Mouse (Mus musculus): ENCODE measurements around the gene Prrx1. TPM values are rescaled to one million over a fixed set of nuclear protein-coding genes. Genes with fewer than 3 reads are reported as not detected.

The Prrx1 gene
- total RNA-seq, 2 experiments from 2014 or later = not detected

DNA sequence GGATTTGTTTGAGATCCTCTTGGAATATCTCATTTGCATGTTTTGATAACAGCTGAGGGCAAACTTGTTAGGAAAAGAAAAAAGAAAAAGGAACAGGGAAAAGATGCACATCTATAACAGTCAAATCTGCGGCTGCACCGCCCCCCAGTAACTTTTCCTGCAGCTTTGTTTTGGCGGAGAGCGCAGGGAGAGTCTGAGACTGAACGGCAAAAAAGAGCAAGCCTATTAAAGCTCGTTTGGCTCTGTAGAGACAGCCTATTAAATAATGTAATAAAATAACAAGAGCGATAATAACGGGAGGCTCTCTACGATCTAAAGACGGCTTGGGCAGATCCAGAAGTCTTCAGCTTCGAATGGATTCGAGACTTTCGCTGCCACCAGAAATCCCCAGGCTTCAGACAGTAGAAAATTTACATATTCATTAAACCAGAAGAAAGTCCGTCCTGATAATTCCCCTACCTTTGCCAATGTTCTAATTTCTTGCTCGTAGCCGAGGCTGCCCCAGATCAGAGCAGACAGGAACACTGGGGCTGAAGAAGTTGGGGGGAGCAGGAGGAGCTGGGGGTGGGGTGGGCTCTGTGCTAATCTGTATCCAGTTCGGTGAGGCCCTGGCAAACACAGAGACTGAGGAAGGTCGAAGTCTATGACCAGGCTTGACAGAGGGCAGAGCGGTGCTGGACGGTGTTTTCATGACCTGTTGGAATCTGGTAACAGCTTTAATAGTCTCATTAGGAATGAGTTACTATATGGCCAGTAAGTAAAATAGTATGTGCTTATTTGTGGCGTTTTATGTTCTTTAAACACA, 613 bp upstream of the Prrx1 start:
- no peak for ATAC-seq (replicated peaks; ENCODE audit: low FRiP score, poor library complexity, severe bottlenecking)

DNA sequence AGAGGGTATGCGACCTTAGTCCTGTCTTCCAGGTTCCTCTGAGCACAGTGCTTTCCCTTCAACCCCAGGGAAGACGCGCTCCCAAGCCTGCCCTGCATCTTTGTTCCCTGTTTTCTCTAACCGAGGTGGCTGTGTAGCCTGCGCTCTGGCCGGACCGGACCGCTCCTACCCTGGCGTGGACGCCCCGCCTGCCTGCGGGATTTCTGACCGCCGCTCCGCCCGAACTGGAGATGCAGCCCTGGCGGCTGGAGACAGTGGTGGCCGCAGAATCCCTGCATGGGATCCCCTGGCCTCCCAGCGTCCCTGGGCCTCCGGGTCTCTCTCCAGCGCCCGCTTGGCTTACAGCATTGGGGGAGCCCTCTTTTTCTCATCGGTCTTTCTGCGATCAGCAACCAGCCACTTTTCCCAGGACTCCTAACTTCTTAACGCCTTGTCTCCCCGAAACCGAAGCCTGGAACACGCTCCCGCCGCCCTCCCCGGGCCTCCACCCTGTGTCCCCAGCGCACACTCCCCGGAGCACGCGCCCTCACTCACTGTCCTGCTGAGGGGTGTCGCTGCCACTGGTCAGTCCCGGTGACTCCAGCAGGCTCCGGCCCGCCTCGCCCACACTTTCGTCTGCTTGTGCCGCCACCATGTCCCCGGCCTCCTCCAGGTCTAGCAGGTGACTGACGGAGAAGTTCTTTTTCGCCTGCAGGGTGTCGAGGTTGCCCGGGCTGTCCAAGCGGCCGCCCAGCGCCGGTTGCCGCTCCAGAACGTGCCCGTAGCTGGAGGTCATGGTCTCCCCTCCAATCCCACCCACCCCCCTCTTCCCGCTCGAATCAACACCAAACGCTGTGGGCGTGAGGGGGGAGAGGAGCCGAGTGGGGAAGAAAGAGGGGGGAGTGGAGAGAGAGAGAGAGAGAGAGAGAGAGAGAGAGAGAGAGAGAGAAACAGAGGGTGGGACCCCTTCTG, 1.4 kb downstream of the Prrx1 start:
- no peak for ATAC-seq (replicated peaks; ENCODE audit: low FRiP score, poor library complexity, severe bottlenecking)

DNA sequence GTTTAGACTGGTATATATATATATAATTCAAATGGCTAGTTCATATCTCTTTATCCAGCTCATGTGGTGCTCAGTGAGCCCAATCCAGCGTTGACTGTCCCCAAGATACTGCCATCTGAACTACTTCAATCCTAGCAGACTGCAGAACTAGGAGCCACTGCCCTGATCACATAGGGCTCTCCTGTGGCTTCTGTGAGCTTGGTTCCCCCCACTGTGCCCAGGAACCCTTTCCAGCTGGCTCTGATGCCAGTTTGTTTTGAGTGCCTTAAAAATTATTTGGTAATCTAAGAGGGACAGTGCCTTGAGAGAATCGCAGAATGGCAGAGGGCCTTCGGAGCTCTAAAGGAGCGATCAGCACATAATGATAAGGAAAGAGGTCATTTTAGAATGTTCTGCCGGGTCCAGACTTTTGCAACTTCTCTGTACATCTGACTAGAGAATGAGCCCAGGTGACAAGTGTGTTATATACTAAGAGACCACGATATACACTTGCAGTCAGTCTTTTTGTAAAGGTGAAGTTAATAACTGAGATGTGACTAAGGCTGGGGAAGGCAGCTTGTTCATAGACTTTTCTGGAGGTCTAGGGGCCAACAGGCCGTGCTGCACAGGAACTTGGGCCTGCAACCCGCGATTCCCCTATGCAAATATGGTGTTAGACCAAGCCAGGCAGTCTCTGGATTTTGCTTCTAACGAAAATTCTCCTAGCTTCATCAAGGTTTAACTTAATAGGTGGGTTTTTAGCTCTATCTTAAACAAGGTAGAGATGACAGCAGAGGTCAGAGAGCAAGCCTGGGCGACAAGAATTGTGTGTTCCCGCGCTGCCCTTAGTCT, 2.3 kb downstream of the Prrx1 start:
- no peak for ATAC-seq (replicated peaks; ENCODE audit: low FRiP score, poor library complexity, severe bottlenecking)

DNA sequence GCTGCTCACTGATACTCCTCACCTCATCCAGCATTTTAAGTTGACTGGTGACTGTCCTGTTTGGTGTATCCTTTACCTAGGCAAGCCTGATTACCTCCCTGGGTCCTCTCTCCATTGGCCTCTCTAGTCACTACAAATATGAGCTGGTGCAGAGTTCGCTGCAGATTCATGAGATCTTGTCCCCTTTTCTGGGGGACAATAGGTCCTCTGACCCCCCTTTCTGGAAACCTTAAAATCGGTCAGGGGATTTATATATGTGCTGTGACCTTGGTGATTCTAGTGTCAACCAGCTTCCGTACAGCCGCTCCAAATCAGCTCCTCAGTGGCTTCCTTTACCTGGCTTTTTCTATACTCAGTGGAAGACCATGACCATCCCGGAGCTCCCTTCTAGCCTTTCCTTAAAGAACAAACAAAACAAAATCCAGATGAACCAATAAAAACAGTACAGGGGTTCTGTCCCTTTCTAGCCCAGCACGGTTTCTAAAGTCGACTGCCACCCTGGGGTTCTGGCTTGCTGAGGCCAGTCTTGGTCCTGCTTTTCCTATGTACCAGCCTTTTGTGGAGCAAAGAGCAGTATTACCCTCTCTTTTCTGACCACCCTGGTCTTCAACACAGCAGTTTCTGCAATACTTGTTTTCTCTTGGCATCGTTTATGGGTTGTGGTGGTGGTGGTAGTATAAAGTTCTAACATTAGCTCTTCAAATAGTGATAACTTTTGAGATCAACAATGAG, 3.3 kb downstream of the Prrx1 start:
- ATAC-seq (replicated peaks; ENCODE audit: low FRiP score, poor library complexity, severe bottlenecking) = no peak

DNA sequence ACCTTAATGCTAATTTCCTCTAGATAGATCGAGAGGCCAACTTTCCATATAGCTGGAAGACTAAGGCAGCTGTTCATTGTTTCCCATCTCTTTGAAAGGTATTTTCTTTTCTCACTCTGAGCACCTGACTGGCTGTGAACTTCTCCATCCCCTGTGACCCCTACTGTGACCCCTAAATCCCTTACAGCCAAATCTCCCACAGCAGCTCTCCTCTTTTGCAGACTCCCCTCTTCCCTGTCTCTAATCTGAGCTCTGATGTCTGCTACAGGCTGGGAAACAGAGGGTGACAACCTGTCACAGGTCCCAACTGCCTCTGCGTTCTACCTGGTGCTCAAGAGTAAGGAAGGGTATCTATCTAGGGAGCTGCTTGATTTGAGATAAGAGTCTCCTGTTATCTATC, 4.0 kb downstream of the Prrx1 start:
- ATAC-seq (replicated peaks; ENCODE audit: low FRiP score, poor library complexity, severe bottlenecking) = no peak

DNA sequence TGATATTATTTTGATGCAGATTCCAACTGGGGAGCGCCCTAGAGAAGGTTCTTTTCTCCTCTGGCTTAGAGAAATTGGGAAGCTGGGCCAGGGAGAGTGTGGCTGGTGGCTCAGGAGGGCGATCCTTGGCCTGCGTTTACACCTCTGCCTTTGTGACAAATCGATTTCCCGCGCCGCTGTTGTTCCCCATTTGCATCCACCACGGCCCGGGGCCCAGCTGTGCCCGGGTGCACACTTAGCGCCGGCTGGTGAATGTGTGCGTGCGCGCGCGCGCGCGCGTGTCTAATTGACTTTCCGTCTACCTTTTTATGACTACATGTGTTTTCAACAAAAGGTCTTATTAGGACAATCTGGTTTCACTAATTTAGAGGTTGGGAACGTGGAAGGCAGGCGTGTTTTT, 4.9 kb downstream of the Prrx1 start:
- ATAC-seq (replicated peaks; ENCODE audit: low FRiP score, poor library complexity, severe bottlenecking) = no peak

DNA sequence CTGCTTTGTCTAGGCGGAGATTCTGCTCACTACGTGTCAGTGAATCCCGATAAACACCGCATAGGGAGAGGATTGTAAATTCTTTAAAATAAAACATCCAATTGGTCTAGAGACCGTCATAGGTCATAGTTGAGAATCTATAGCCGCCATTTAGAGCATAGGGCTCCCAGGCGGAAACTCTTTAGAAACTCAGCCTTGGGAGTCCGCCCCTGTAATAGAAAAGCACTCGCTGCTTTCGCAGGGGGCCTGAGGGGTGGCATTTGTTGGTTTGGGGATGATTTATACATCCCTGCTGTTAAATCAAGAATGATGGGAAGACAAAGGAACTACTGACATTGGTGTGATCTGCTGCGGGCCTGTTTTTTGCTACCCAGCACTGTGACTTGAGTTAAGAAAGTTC, 5.8 kb downstream of the Prrx1 start:
- ATAC-seq (replicated peaks; ENCODE audit: low FRiP score, poor library complexity, severe bottlenecking) = no peak

DNA sequence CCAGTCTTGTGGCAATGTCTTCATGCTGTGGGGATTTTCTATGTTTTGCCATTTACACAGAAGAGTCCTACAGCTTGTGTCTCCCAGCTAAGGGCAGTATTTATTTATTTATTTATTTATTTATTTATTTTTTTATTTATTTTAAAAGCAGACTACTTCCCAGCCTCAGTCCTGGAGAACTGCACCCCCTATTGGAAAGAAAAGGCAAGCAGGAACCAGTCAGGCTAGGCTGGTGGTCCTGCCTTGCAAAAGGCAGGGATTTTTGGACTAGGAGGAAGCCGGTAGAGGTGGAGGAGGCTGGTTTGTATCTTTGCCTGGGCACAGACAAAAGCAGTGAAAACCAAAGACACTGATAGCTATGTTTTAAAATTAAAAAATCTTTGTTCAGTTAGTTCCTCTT, 7.6 kb downstream of the Prrx1 start:
- no peak for ATAC-seq (replicated peaks; ENCODE audit: low FRiP score, poor library complexity, severe bottlenecking)

DNA sequence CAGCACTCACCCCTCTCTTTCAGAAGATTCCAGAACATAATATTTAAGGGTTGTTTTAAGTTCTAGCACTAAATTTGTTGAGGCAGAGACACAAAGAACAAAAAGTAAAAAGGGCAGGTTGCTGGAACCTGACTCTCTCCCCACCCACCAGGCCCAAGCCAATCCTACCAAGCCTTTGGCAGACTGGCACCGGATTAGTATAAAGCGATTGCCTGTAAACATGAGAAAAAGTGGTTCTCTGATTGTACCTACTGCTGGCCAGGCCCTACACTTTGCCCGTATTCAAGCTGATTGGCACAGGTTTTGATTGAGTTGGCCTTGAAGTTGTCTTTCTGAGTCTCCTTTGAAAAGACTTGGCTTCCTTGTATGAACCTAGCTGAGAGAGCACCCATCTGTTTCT, 8.7 kb downstream of the Prrx1 start:
- no peak for ATAC-seq (replicated peaks; ENCODE audit: low FRiP score, poor library complexity, severe bottlenecking)

DNA sequence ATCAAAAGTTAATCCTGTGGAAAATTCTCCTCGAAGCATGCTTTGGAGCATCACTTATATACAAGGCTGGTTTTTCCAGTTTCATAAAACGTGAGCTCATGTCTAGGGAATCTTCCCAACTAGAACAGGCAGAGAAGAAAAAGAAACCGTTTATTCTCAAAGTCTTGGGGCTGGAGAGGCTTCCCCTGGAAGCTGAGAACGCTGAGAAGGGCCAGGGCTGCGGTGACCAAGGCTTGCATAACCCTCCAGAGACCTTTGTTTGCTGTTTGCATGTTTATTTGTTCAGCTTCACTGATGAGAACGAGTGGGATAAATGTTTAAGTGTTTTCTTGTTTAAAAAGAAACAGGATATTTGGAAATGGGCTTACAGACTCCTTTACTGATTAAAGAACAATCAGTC, 11.2 kb downstream of the Prrx1 start:
- ATAC-seq (replicated peaks; ENCODE audit: low FRiP score, poor library complexity, severe bottlenecking) = no peak

DNA sequence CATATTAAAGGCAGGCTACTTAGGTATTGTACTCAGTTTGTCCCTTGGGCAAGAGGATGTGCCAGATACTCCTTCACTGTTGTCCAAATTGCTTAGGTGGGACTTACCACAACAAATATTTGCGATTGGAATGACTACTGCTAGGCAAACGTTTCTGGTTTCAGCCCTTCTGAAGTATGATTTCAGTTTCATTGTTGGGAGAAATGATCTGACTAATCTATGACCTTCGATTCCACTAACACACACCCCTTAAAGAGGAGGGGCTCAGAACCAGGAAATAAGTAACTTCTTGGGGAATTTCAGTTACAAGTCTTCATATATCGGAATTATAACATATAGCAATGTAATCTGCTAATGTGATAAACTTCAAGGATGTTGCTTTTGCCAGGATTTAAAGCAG, 20.4 kb downstream of the Prrx1 start:
- no peak for ATAC-seq (replicated peaks; ENCODE audit: low FRiP score, poor library complexity, severe bottlenecking)

DNA sequence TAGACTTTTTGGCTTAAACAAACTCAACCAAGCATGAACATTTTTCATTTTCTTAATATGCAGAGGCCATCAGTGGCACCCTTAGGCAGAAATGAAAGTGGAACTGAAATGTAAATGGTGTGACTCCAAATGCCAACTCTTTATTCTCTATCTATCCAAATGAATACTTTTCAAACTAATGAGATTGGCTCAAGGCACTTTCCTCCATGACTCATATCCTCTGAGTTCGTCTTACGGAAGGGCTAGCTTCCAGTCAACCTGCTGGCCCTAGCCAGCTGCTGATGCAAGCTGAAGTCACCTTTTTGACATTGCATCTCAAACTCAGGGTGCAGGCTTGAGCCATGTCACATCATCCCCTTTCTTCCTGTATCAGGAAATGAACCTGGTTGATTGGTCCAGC, 21.6 kb downstream of the Prrx1 start:
- ATAC-seq (replicated peaks; ENCODE audit: low FRiP score, poor library complexity, severe bottlenecking) = no peak

DNA sequence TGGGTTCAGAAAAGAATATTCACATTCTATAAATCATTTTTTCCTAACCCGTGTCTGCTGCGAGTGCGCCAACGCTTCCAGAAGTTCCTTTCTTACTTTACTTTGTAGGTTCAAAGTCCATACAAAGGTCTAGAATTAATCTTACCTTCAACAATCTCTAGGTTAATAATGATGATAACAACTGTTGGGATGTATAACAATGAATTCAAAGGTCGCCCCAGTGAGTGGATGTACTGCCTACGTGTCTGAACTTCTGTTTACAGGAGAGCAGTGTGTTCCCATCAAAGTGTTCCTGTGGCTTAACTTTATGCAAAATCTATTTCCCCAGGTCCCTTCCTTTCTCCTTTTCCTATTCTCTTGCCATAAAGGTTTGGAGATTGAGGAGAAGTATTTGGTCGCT, 24.4 kb downstream of the Prrx1 start:
- ATAC-seq (replicated peaks; ENCODE audit: low FRiP score, poor library complexity, severe bottlenecking) = no peak

DNA sequence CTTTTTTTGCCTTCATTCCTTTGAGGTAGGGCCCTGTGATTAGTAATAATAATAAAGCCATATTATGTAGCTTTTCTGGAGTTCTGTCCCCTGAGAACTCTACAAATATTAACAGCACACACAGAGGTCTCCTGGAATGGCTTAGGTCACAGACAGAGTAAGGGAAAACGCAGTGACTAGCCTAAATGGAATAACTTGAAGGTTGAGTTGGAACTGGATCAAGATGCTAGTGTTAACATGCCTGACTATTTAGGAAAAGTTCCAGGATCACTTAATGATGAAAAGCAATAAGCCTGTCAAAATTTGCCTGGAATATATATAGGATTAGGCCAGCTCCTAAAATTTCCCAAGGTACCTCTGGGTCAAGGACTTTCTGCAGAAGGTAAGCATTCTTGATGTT, 28.0 kb downstream of the Prrx1 start:
- no peak for ATAC-seq (replicated peaks; ENCODE audit: low FRiP score, poor library complexity, severe bottlenecking)

DNA sequence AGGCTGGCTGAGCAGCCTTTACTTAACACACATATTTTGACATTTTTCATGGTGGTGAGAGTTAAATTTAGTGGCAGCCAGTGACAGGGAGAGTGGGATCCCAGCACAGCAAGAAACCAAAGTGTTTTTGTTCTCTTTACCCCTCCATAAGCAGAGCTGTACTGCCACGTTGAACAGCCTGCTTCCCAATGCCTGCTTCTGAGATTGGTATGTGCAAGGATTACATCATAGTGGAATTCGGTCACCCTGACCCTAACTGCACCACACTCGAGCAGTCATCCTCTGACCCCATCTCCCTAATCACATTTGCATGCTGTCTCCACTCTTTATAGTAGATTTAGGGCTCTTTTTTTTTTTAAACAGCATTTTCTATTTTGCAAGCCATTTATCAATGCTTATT, 28.4 kb downstream of the Prrx1 start:
- no peak for ATAC-seq (replicated peaks; ENCODE audit: low FRiP score, poor library complexity, severe bottlenecking)

DNA sequence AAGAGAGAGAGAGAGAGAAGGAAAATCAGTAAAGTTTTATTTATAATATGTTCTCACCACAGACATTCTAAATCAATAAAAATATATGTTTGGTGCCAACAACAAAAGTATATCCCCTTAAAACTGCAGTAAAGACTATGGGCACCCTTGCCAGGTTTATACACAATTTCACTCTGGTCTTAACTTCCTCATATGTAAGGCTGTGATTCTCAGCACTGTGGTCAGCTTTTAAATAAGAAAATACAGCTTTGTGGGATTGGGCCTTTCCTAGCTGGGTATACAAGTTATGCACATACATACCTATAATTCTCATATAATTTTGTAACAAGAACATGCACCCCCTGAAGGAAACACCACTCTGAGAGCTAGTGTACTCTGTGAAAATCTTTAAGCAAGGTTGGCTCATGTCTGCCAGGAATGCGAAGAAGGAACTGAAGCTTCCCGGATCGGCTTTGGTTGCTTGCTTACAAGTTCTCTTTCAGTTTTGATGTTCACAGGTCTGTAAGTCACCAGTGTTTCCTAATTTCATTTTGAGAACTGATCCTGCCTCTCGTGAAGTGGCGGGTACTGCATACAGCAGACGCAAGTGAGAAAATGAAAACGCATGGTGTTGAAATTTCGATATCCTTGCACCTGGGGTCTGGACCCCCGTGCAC, 29.4 kb downstream of the Prrx1 start:
- ATAC-seq (replicated peaks; ENCODE audit: low FRiP score, poor library complexity, severe bottlenecking) = no peak

DNA sequence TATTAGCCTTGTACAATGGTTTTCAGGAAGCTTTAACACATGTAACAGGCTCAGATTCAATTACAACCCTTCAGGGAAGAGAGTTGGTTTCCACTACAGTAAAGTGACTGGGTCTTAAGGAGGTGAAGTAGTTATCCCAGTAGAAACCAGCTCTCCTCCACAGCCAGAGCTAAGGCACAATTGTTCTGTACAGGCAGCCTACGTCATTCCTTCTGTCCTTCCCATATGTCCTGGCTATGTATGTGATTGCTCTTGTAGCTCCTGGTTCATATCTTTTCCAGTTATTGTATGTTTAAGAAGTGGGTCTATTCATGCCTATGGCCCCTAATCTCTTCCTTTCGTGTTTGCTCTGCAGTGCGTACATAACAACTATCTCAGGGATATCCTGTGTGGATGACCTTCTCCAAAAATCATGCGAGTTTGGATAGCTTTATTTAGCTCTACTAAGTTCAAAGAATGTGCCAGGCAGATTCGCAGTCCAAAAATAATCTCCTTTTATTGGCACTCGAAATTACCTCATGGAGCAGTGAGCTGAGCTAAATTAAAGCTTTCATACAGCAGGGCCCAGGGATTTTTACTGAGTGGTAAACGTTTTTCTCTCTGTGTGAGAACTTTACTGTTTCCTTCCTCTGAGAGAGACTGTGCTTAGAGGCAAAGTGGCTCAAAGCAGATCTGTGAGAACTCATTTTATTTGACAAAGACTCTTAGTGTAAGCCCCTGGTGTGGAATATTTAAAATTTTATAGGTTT, 31.9 kb downstream of the Prrx1 start:
- ATAC-seq (replicated peaks; ENCODE audit: low FRiP score, poor library complexity, severe bottlenecking) = no peak

DNA sequence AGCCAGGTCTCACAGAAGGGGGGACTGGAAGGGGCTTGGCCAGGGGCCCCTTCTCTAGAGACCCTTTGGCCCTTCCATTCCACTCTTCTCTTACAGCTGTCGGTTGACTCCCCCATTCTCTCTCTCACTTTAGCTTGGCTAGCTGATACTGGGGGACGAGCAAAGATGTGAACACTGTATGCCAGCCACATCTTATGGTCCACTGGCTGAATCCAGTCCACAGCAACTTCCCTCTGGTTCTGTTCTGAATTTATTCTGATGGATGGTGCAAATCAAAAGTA, 32.7 kb downstream of the Prrx1 start:
- no peak for ATAC-seq (replicated peaks; ENCODE audit: low FRiP score, poor library complexity, severe bottlenecking)
